Mouse (Mus musculus) E14TG2a.4 (cell line): Measurements from ENCODE around the gene Tpst1.

Source experiments
- H3K27me3 ChIP-seq: 2 replicates; pipeline ENCODE4 v1.6.1; 2014; ENCODE audit warnings: low read length, control low read depth; ENCODE audit not compliant: insufficient read depth
- H3K36me3 ChIP-seq: 2 replicates; pipeline ENCODE4 v1.6.1; 2014; ENCODE audit warnings: low read length, control low read depth; ENCODE audit not compliant: insufficient read depth
- H3K4me1 ChIP-seq: replicated peaks from 2 replicates; pipeline ENCODE4 v1.6.1; 2014; ENCODE audit warnings: low read depth, low read length, control low read depth
- H3K4me3 ChIP-seq: replicated peaks from 2 replicates; pipeline ENCODE4 v1.5.1; 2014; ENCODE audit warnings: mild to moderate bottlenecking, low read length
- H3K9me3 ChIP-seq: 2 replicates; pipeline ENCODE4 v1.6.1; 2014; ENCODE audit warnings: low read length, control low read depth
- CTCF ChIP-seq: conservative IDR thresholded peaks from 2 replicates; pipeline ENCODE4 v1.5.1; 2014; ENCODE audit warnings: low read length
- NANOG ChIP-seq: IDR thresholded peaks from 2 replicates; pipeline ENCODE4 v1.6.1; 2014; ENCODE audit warnings: borderline replicate concordance, low read length, mixed read lengths
- POU5F1 ChIP-seq: IDR thresholded peaks from 2 replicates; pipeline ENCODE4 v1.6.1; 2014; ENCODE audit warnings: low read length, borderline replicate concordance

Gene Tpst1

GRCm38 (mm10) chr5:130048786-130049520, 24.2 kb upstream of the Tpst1 start:
- Histone ChIP-seq H3K9me3 (no peaks in the 10 kb centered on the region), H3K27me3 (no peaks in the 10 kb centered on the region), H3K4me1 (peaks cover 26% of the 10 kb centered on the region), H3K4me3 (no peak overlapping the region), H3K36me3 (peaks cover 89% of the 10 kb centered on the region)
- no peak for TF ChIP-seq NANOG
- TF ChIP-seq POU5F1, result no peak
- no peak for TF ChIP-seq CTCF

- Histone ChIP-seq H3K9me3 (no peaks in the 10 kb centered on the region), H3K36me3 (peaks cover 88% of the 10 kb centered on the region), H3K27me3 (no peaks in the 10 kb centered on the region), H3K4me3 (no peak overlapping the region), H3K4me1 (peaks cover 26% of the 10 kb centered on the region)
- TF ChIP-seq NANOG (no peak), POU5F1 (no peak), CTCF (no peak)
Observed at GRCm38 (mm10) chr5:130050416-130050815, 22.7 kb upstream of the Tpst1 start.

- H3K9me3 ChIP-seq, result no peaks in the 10 kb centered on the region
- H3K36me3 ChIP-seq, result peaks cover 83% of the 10 kb centered on the region
- H3K4me1 ChIP-seq, result peaks cover 26% of the 10 kb centered on the region
- no peaks in the 10 kb centered on the region for H3K27me3 ChIP-seq
- no peak for TF ChIP-seq CTCF
- TF ChIP-seq POU5F1, result no peak
- TF ChIP-seq NANOG, result no peak
- no peak overlapping the region for H3K4me3 ChIP-seq
Observed at GRCm38 (mm10) chr5:130051073-130051860, 21.9 kb upstream of the Tpst1 start.

- H3K4me3 ChIP-seq, result no peak overlapping the region
- H3K27me3 ChIP-seq, result no peaks in the 10 kb centered on the region
- H3K36me3 ChIP-seq, result peaks cover 71% of the 10 kb centered on the region
- H3K9me3 ChIP-seq, result no peaks in the 10 kb centered on the region
- no peak for TF ChIP-seq POU5F1
- TF ChIP-seq CTCF, result no peak
- TF ChIP-seq NANOG, result no peak
- H3K4me1 ChIP-seq, result peaks cover 28% of the 10 kb centered on the region
Observed at GRCm38 (mm10) chr5:130052510-130052909, 20.6 kb upstream of the Tpst1 start.

- Histone ChIP-seq H3K4me1 (peaks cover 31% of the 10 kb centered on the region), H3K4me3 (no peak overlapping the region), H3K27me3 (no peaks in the 10 kb centered on the region), H3K36me3 (peaks cover 68% of the 10 kb centered on the region), H3K9me3 (no peaks in the 10 kb centered on the region)
- no peak for TF ChIP-seq NANOG
- TF ChIP-seq CTCF, result no peak
Observed at GRCm38 (mm10) chr5:130052955-130053354, 20.2 kb upstream of the Tpst1 start.

- no peak overlapping the region for H3K4me3 ChIP-seq
- no peaks in the 10 kb centered on the region for H3K27me3 ChIP-seq
- TF ChIP-seq NANOG (no peak), POU5F1 (no peak), CTCF (no peak)
Observed at GRCm38 (mm10) chr5:130055688-130056087, 17.4 kb upstream of the Tpst1 start.

GRCm38 (mm10) chr5:130056303-130056702, 16.8 kb upstream of the Tpst1 start:
- TF ChIP-seq NANOG (no peak), CTCF (no peak), POU5F1 (no peak)
- Histone ChIP-seq H3K9me3 (no peaks in the 10 kb centered on the region), H3K4me3 (no peak overlapping the region), H3K4me1 (peaks cover 24% of the 10 kb centered on the region; the same call in 1 of the 2 replicates), H3K36me3 (peaks cover 64% of the 10 kb centered on the region), H3K27me3 (no peaks in the 10 kb centered on the region)

More at GRCm38 (mm10) chr5:130055688-130056087, 17.4 kb upstream of the Tpst1 start:
- Histone ChIP-seq H3K36me3 (peaks cover 67% of the 10 kb centered on the region), H3K4me1 (peaks cover 27% of the 10 kb centered on the region; the same call in 1 of the 2 replicates), H3K9me3 (no peaks in the 10 kb centered on the region)
